Mouse (Mus musculus) MEL (cell line): ENCODE measurements around the gene Tsc22d4. TPM values are rescaled to one million over a fixed set of nuclear protein-coding genes. Genes with fewer than 3 reads are reported as not detected.
A peak's percentile ranks its signal among the peaks of the same experiment; 100 is the strongest.

Experiments used
- DNase-seq: peaks from one replicate; pipeline ENCODE4 v3.0.0; 2011; ENCODE audit warnings: low read depth, low spot score
- H3K27ac ChIP-seq: 2 replicates; pipeline ENCODE4 v1.5.1; 2012; ENCODE audit warnings: low read depth, mild to moderate bottlenecking, control low read depth, low read length, moderate library complexity; ENCODE audit not compliant: control insufficient read depth
- H3K27me3 ChIP-seq, 2 experiments: fragments of 150-350 bp in 1 of 2; sonication (generic) in 1 of 2; 2 replicates each; pipeline ENCODE4 v1.6.1; 2012; ENCODE audit warnings: low read length in 2 of 2, mild to moderate bottlenecking in 2 of 2, improper control_type of control experiment in 1 of 2, moderate library complexity in 1 of 2; ENCODE audit not compliant: insufficient read depth in 2 of 2, control insufficient read depth in 1 of 2
- H3K36me3 ChIP-seq, 2 experiments: 2 replicates each; pipeline ENCODE4 v1.6.1; 2012 to 2014; ENCODE audit warnings: low read length in 2 of 2, improper control_type of control experiment in 1 of 2, inconsistent platforms in 1 of 2, mild to moderate bottlenecking in 1 of 2; ENCODE audit not compliant: insufficient read depth in 2 of 2, control insufficient read depth in 1 of 2
- H3K4me1 ChIP-seq, 2 experiments: fragments of 150-350 bp in 1 of 2; sonication (generic) in 1 of 2; 2 replicates each; pipeline ENCODE4 v1.6.1; 2012; ENCODE audit warnings: low read length in 2 of 2, improper control_type of control experiment in 1 of 2, mild to moderate bottlenecking in 1 of 2; ENCODE audit not compliant: insufficient read depth in 2 of 2, control insufficient read depth in 1 of 2
- H3K4me3 ChIP-seq, 2 experiments: fragments of 150-350 bp in 1 of 2; sonication (generic) in 1 of 2; 2 replicates each; pipeline ENCODE4 v1.5.1; 2012; ENCODE audit warnings: low read depth in 2 of 2, low read length in 2 of 2, mild to moderate bottlenecking in 2 of 2, moderate library complexity in 2 of 2, control low read depth in 1 of 2, improper control_type of control experiment in 1 of 2; ENCODE audit not compliant: control insufficient read depth in 1 of 2, insufficient read depth in 1 of 2
- H3K79me2 ChIP-seq: 2 replicates; pipeline ENCODE4 v1.6.1; 2012; ENCODE audit warnings: mild to moderate bottlenecking, low read length, moderate library complexity; ENCODE audit not compliant: control insufficient read depth, poor library complexity, insufficient read depth
- H3K9ac ChIP-seq: 2 replicates; pipeline ENCODE4 v1.6.1; 2012; ENCODE audit warnings: low read depth, mild to moderate bottlenecking, control low read depth, low read length, moderate library complexity; ENCODE audit not compliant: control insufficient read depth, poor library complexity, severe bottlenecking
- H3K9me3 ChIP-seq: fragments of 150-350 bp; sonication (generic); replicated peaks from 2 replicates; pipeline ENCODE4 v1.6.1; 2012; ENCODE audit warnings: mild to moderate bottlenecking, low read length, improper control_type of control experiment, moderate library complexity; ENCODE audit not compliant: insufficient read depth
- CHD1 ChIP-seq: IDR thresholded peaks from 2 replicates; pipeline ENCODE4 v1.6.1; 2012; ENCODE audit warnings: low read depth, mild to moderate bottlenecking, inconsistent platforms, low read length, improper control_type of control experiment
- E2F4 ChIP-seq: IDR thresholded peaks from 2 replicates; pipeline ENCODE4 v1.6.1; 2011; ENCODE audit warnings: low read depth, low read length, improper control_type of control experiment, borderline replicate concordance
- ELF1 ChIP-seq: IDR thresholded peaks from 2 replicates; pipeline ENCODE4 v1.6.1; 2014; ENCODE audit warnings: low read depth, mild to moderate bottlenecking, inconsistent platforms, low read length, improper control_type of control experiment, moderate library complexity
- EP300 ChIP-seq, 2 experiments: IDR thresholded peaks; 2 replicates each; pipeline ENCODE4 v1.6.1; 2011; ENCODE audit warnings: improper control_type of control experiment in 2 of 2, low read length in 2 of 2, low read depth in 1 of 2, mild to moderate bottlenecking in 1 of 2
- ETS1 ChIP-seq: IDR thresholded peaks from 2 replicates; pipeline ENCODE4 v1.6.1; 2012; ENCODE audit warnings: low read depth, mild to moderate bottlenecking, inconsistent platforms, low read length, improper control_type of control experiment, moderate library complexity
- GATA1 ChIP-seq: IDR thresholded peaks from 2 replicates; pipeline ENCODE4 v1.6.1; 2011; ENCODE audit warnings: low read depth, low read length, improper control_type of control experiment
- HCFC1 ChIP-seq: IDR thresholded peaks from 2 replicates; pipeline ENCODE4 v1.6.1; 2012; ENCODE audit warnings: low read depth, mild to moderate bottlenecking, inconsistent platforms, low read length, improper control_type of control experiment, moderate library complexity
- JUND ChIP-seq: IDR thresholded peaks from 2 replicates; pipeline ENCODE4 v1.6.1; 2011; ENCODE audit warnings: low read depth, mild to moderate bottlenecking, improper control_type of control experiment, low read length
- MAFK ChIP-seq: IDR thresholded peaks from 2 replicates; pipeline ENCODE4 v1.6.1; 2011; ENCODE audit warnings: low read depth, mild to moderate bottlenecking, low read length, improper control_type of control experiment, borderline replicate concordance
- MAX ChIP-seq: IDR thresholded peaks from 2 replicates; pipeline ENCODE4 v1.6.1; 2011; ENCODE audit warnings: low read length, improper control_type of control experiment
- MEF2A ChIP-seq: IDR thresholded peaks from 2 replicates; pipeline ENCODE4 v1.6.1; 2014; ENCODE audit warnings: low read depth, mild to moderate bottlenecking, inconsistent platforms, low read length, improper control_type of control experiment; ENCODE audit not compliant: poor library complexity, insufficient replicate concordance, severe bottlenecking; ENCODE audit errors: extremely low read depth
- MXI1 ChIP-seq: IDR thresholded peaks from 2 replicates; pipeline ENCODE4 v1.6.1; 2011; ENCODE audit warnings: mild to moderate bottlenecking, low read depth, low read length, improper control_type of control experiment
- MYC ChIP-seq: IDR thresholded peaks from 2 replicates; pipeline ENCODE4 v1.6.1; 2011; ENCODE audit warnings: low read depth, mild to moderate bottlenecking, low read length, improper control_type of control experiment, moderate library complexity
- NELFE ChIP-seq: IDR thresholded peaks from 2 replicates; pipeline ENCODE4 v1.6.1; 2011; ENCODE audit warnings: low read depth, low read length, improper control_type of control experiment
- POLR2A ChIP-seq, 2 experiments: IDR thresholded peaks; 2 replicates each; pipeline ENCODE4 v1.6.1; 2011 to 2012; ENCODE audit warnings: low read length in 2 of 2, mild to moderate bottlenecking in 2 of 2, control low read depth in 1 of 2, improper control_type of control experiment in 1 of 2, low read depth in 1 of 2, moderate library complexity in 1 of 2; ENCODE audit not compliant: control insufficient read depth in 1 of 2, insufficient read depth in 1 of 2, poor library complexity in 1 of 2
- POLR2AphosphoS2 ChIP-seq: IDR thresholded peaks from 2 replicates; pipeline ENCODE4 v1.6.1; 2011; ENCODE audit warnings: low read length, improper control_type of control experiment
- POLR2AphosphoS5 ChIP-seq: IDR thresholded peaks from 2 replicates; pipeline ENCODE4 v1.6.1; 2012; ENCODE audit warnings: low read depth, borderline replicate concordance, mild to moderate bottlenecking, inconsistent platforms, low read length, moderate library complexity, mixed read lengths
- RAD21 ChIP-seq: IDR thresholded peaks from 2 replicates; pipeline ENCODE4 v1.6.1; 2011; ENCODE audit warnings: mild to moderate bottlenecking, low read depth, low read length, improper control_type of control experiment
- RCOR1 ChIP-seq: IDR thresholded peaks from 2 replicates; pipeline ENCODE4 v1.6.1; 2012; ENCODE audit warnings: low read depth, mild to moderate bottlenecking, inconsistent platforms, low read length, improper control_type of control experiment
- SIN3A ChIP-seq: IDR thresholded peaks from 2 replicates; pipeline ENCODE4 v1.6.1; 2012; ENCODE audit warnings: low read length, improper control_type of control experiment, inconsistent platforms
- TCF12 ChIP-seq: IDR thresholded peaks from 2 replicates; pipeline ENCODE4 v1.6.1; 2014; ENCODE audit warnings: low read depth, mild to moderate bottlenecking, inconsistent platforms, low read length, improper control_type of control experiment, moderate library complexity
- UBTF ChIP-seq: IDR thresholded peaks from 2 replicates; pipeline ENCODE4 v1.6.1; 2012; ENCODE audit warnings: low read depth, mild to moderate bottlenecking, inconsistent platforms, low read length, improper control_type of control experiment, moderate library complexity, borderline replicate concordance; ENCODE audit not compliant: insufficient read depth
- USF1 ChIP-seq: IDR thresholded peaks from 2 replicates; pipeline ENCODE4 v1.6.1; 2014; ENCODE audit warnings: low read depth, mild to moderate bottlenecking, inconsistent platforms, low read length, improper control_type of control experiment, moderate library complexity
- USF2 ChIP-seq, 2 experiments: IDR thresholded peaks; 2 replicates each; pipeline ENCODE4 v1.6.1; 2011 to 2012; ENCODE audit warnings: improper control_type of control experiment in 2 of 2, low read length in 2 of 2, borderline replicate concordance in 1 of 2, inconsistent platforms in 1 of 2, low read depth in 1 of 2, mild to moderate bottlenecking in 1 of 2; ENCODE audit not compliant: insufficient read depth in 1 of 2
- ZC3H11A ChIP-seq: IDR thresholded peaks from 2 replicates; pipeline ENCODE4 v1.6.1; 2012; ENCODE audit warnings: low read depth, mild to moderate bottlenecking, inconsistent platforms, low read length, improper control_type of control experiment
- ZKSCAN1 ChIP-seq: IDR thresholded peaks from 2 replicates; pipeline ENCODE4 v1.6.1; 2012; ENCODE audit warnings: low read depth, mild to moderate bottlenecking, inconsistent platforms, low read length, improper control_type of control experiment, moderate library complexity
- ZNF384 ChIP-seq: IDR thresholded peaks from 2 replicates; pipeline ENCODE4 v1.6.1; 2012; ENCODE audit warnings: low read depth, mild to moderate bottlenecking, inconsistent platforms, low read length, improper control_type of control experiment
- polyA plus RNA-seq, 2 experiments: library from polyadenylated mRNA; stranded (reverse) in 1 of 2; unstranded in 1 of 2; fragments of >175 nt in 1 of 2; fragments of >200 nt in 1 of 2; gene quantifications; 2 replicates each; pipeline versions ENCODE4 v1.2.1 to v1.2.4; 2012; ENCODE audit warnings: low replicate concordance in 2 of 2, low read depth in 1 of 2; ENCODE audit not compliant: insufficient read length in 2 of 2, insufficient read depth in 1 of 2, missing spikeins in 1 of 2
- total RNA-seq: library from RNA; depleted of rRNA; stranded (reverse); fragments of 300-350 nt; gene quantifications from 2 replicates; pipeline ENCODE4 v1.2.3, GENCODE M21; 2012

Gene Tsc22d4
- total and polyA plus RNA-seq, 3 experiments, result 58.3 to 203 TPM; not detected in 1

GRCm38 (mm10) chr5:137744197-137744596, 1.3 kb upstream of the Tsc22d4 start:
- DNase-seq, result no peak
- H3K9me3 ChIP-seq, result no peaks in the 10 kb centered on the region
- H3K9ac ChIP-seq, result no peak overlapping the region
- no peaks in the 10 kb centered on the region for H3K27me3 ChIP-seq
- H3K4me1 ChIP-seq, result peaks cover 3 to 21% of the 10 kb centered on the region in 2 experiments; a peak in 3 of 4 replicates
- peaks cover 31% of the 10 kb centered on the region for H3K79me2 ChIP-seq
- no peak overlapping the region for H3K27ac ChIP-seq
- peaks cover 0 to 14% of the 10 kb centered on the region in 2 experiments; a peak in 2 of 4 replicates for H3K36me3 ChIP-seq
- H3K4me3 ChIP-seq, result no peak overlapping the region
- no peak for TF ChIP-seq EP300 (IDR thresholded peaks at IDR 0.05; ENCODE audit: low read depth in 1 of 2, low read length in 2 of 2)
- TF ChIP-seq, all 39 proteins: peak for 0

DNA sequence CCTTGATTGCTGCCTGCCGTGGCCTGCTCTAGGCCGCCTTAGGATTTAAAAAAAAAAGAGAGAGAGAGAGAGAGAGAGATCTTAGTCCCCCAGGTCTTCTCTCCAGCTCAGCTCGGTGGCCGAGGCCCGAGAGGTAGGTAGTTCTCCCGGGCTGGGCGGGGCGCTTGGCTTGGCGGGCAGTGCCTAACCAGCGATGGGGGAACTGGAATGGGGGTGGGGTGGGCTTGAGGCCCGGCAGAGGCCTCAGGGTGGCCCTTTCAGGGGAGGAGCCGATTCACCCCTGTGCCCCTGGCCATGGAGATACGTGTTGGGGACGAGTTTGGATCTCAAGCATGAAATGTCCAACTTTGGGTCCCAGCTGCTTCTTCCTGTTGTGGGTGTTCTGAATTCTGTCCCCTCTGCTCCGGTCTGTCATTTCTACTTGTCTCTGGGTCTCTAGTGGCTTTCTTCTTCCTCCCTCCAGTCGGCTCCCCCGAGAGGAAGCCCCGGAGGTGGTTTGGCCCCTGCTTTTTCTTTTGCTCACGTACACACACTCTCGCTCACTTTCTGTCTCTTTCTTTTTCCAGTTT, 836 bp downstream of the Tsc22d4 start:
- Histone ChIP-seq H3K9me3 (no peaks in the 10 kb centered on the region), H3K9ac (peak overlapping the region; percentile 96), H3K36me3 (peaks cover 0 to 19% of the 10 kb centered on the region in 2 experiments; a peak in 2 of 4 replicates), H3K27ac (peak overlapping the region; percentile 99), H3K27me3 (no peaks in the 10 kb centered on the region), H3K79me2 (peaks cover 33% of the 10 kb centered on the region), H3K4me1 (peaks cover 3 to 23% of the 10 kb centered on the region in 2 experiments; a peak in 3 of 4 replicates), H3K4me3 (peak overlapping the region; percentile 60 to 93)
- TF ChIP-seq POLR2A (IDR thresholded peaks at IDR 0.05; ENCODE audit: control insufficient read depth in 1 of 2, insufficient read depth in 1 of 2, low read depth in 1 of 2, low read length in 2 of 2, poor library complexity in 1 of 2) (peak in 1 of 2 experiments; percentile 24; a peak in 1 of 4 replicates), ZC3H11A (no peak), USF1 (no peak), GATA1 (no peak), ELF1 (no peak), SIN3A (no peak; the same call in 1 of the 2 replicates), ETS1 (no peak), NELFE (no peak), JUND (no peak), MYC (0 out of 2 replicates have a peak, but pooled peaks have one; percentile 3), HCFC1 (no peak), MAX (no peak), MEF2A (no peak), TCF12 (0 out of 2 replicates have a peak, but pooled peaks have one; percentile 21), EP300 (IDR thresholded peaks at IDR 0.05; ENCODE audit: low read depth in 1 of 2, low read length in 2 of 2) (no peak), ZNF384 (peak; percentile 30; the same call in 1 of the 2 replicates), ZKSCAN1 (no peak), POLR2AphosphoS2 (no peak), POLR2AphosphoS5 (no peak), USF2 (IDR thresholded peaks at IDR 0.05; ENCODE audit: borderline replicate concordance in 1 of 2, insufficient read depth in 1 of 2, low read depth in 1 of 2, low read length in 2 of 2) (no peak), UBTF (0 out of 2 replicates have a peak, but pooled peaks have one; percentile 85), MXI1 (no peak), CHD1 (no peak), RAD21 (no peak), E2F4 (no peak), RCOR1 (no peak), MAFK (no peak)
- DNase-seq, result peak; percentile 86
